Mouse (Mus musculus): ENCODE measurements around the gene Oser1. TPM values are rescaled to one million over a fixed set of nuclear protein-coding genes. Genes with fewer than 3 reads are reported as not detected.
"Not testable (repeated sequence)": the region's sequence is repeated elsewhere in the genome, so short reads cannot be mapped to it uniquely, and the experiment has no call there.

The Oser1 gene
- polyA plus RNA-seq, 1 experiment from 2014 or later = 63.8 TPM

- no peaks in the 10 kb centered on the region for H3K9me3 ChIP-seq (replicated peaks; ENCODE audit: control insufficient read depth, low read length)
- ATAC-seq (replicated peaks; ENCODE audit: extremely low read depth, insufficient read depth, low FRiP score) = no peak
- H3K4me1 ChIP-seq (ENCODE audit: control insufficient read depth, insufficient read depth, low read length) = peaks cover 23% of the 10 kb centered on the region
- no peaks in the 10 kb centered on the region for H3K27me3 ChIP-seq (ENCODE audit: control insufficient read depth, insufficient read depth, low read length)
- H3K4me2 ChIP-seq (ENCODE audit: low read depth, low read length) = peak overlapping the region; percentile 94
- no peak overlapping the region for H3K27ac ChIP-seq (ENCODE audit: low read length)
- H3K9ac ChIP-seq (ENCODE audit: low read length) = peak overlapping the region; percentile 94
- H3K36me3 ChIP-seq (ENCODE audit: control insufficient read depth, insufficient read depth) = peaks cover 9% of the 10 kb centered on the region
- H3K4me3 ChIP-seq (ENCODE audit: low read length) = peak overlapping the region; percentile 99
Observed at GRCm38 (mm10) chr2:163417830-163418229, 6.7 kb downstream of the Oser1 start.

- peaks cover 9% of the 10 kb centered on the region for H3K36me3 ChIP-seq (ENCODE audit: control insufficient read depth, insufficient read depth)
- no peak overlapping the region for H3K4me3 ChIP-seq (ENCODE audit: low read length)
- H3K27ac ChIP-seq (ENCODE audit: low read length) = no peak overlapping the region
- no peak overlapping the region for H3K9ac ChIP-seq (ENCODE audit: low read length)
- H3K4me1 ChIP-seq (ENCODE audit: control insufficient read depth, insufficient read depth, low read length) = peaks cover 25% of the 10 kb centered on the region
- WGBS = 91% methylated on average over 6 of the region's 6 CpGs
- ATAC-seq (replicated peaks; ENCODE audit: extremely low read depth, insufficient read depth, low FRiP score) = no peak
- no peaks in the 10 kb centered on the region for H3K9me3 ChIP-seq (replicated peaks; ENCODE audit: control insufficient read depth, low read length)
- no peak overlapping the region for H3K4me2 ChIP-seq (ENCODE audit: low read depth, low read length)
- H3K27me3 ChIP-seq (ENCODE audit: control insufficient read depth, insufficient read depth, low read length) = no peaks in the 10 kb centered on the region
Observed at GRCm38 (mm10) chr2:163417026-163417425, 7.5 kb downstream of the Oser1 start.

- Histone ChIP-seq H3K9me3 (replicated peaks; ENCODE audit: control insufficient read depth, low read length) (no peaks in the 10 kb centered on the region), H3K36me3 (ENCODE audit: control insufficient read depth, insufficient read depth) (peaks cover 33% of the 10 kb centered on the region), H3K9ac (ENCODE audit: low read length) (no peak overlapping the region), H3K4me2 (ENCODE audit: low read depth, low read length) (no peak overlapping the region), H3K27me3 (ENCODE audit: control insufficient read depth, insufficient read depth, low read length) (no peaks in the 10 kb centered on the region), H3K4me1 (ENCODE audit: control insufficient read depth, insufficient read depth, low read length) (peaks cover 12% of the 10 kb centered on the region), H3K4me3 (ENCODE audit: low read length) (no peak overlapping the region), H3K27ac (ENCODE audit: low read length) (no peak overlapping the region)
- WGBS = 91% methylated on average over 9 of the region's 9 CpGs
- no peak for ATAC-seq (replicated peaks; ENCODE audit: extremely low read depth, insufficient read depth, low FRiP score)
Observed at GRCm38 (mm10) chr2:163412846-163413590, 11.5 kb downstream of the Oser1 start.

DNA sequence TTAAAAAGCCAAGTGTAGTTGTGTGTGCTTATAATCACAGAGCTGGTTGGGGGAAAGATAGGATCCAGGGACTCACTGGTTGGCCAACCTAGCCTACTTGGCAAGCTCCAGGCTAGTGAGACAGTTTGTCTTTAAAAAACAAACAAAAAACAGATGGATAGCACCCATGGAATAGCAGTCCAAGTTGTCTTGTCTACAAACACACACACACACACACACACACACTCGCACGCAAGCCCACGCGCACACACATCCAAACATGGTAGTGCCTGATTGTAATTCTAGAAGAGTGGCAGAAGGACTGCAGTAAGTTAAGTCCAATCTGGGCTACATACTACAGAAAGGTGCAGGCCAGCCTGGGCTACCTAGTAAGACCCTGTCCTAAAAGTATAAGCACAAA, 12.1 kb downstream of the Oser1 start:
- Histone ChIP-seq H3K36me3 (ENCODE audit: control insufficient read depth, insufficient read depth) (peaks cover 34% of the 10 kb centered on the region), H3K4me2 (ENCODE audit: low read depth, low read length) (no peak overlapping the region), H3K27ac (ENCODE audit: low read length) (no peak overlapping the region), H3K27me3 (ENCODE audit: control insufficient read depth, insufficient read depth, low read length) (no peaks in the 10 kb centered on the region), H3K9ac (ENCODE audit: low read length) (no peak overlapping the region), H3K4me3 (ENCODE audit: low read length) (no peak overlapping the region), H3K9me3 (replicated peaks; ENCODE audit: control insufficient read depth, low read length) (no peaks in the 10 kb centered on the region), H3K4me1 (ENCODE audit: control insufficient read depth, insufficient read depth, low read length) (peaks cover 6% of the 10 kb centered on the region)
- no peak for ATAC-seq (replicated peaks; ENCODE audit: extremely low read depth, insufficient read depth, low FRiP score)
- 95% methylated on average over 4 of the region's 4 CpGs for WGBS

DNA sequence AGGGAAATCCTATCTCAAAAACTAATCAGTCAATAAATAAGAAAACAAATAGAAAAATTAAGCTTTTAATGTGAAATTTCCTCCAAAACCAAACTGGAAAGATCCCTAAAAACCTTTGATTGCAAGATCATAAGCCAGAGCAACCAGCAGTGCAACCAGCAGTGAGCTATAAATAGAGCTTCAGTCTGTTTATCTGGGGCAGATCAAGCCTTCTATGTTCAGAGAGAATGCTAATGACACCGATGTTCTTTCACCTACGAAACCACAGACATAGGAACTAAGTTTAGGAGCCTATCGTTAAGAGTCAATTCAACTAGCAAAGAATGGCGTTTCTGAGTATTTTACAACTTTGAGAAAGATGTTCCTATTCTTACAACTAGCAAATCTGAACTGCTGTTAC, 12.7 kb downstream of the Oser1 start:
- Histone ChIP-seq H3K4me3 (ENCODE audit: low read length) (no peak overlapping the region), H3K9ac (ENCODE audit: low read length) (no peak overlapping the region), H3K4me2 (ENCODE audit: low read depth, low read length) (no peak overlapping the region), H3K36me3 (ENCODE audit: control insufficient read depth, insufficient read depth) (peaks cover 40% of the 10 kb centered on the region), H3K27ac (ENCODE audit: low read length) (no peak overlapping the region), H3K4me1 (ENCODE audit: control insufficient read depth, insufficient read depth, low read length) (peaks cover 5% of the 10 kb centered on the region), H3K9me3 (replicated peaks; ENCODE audit: control insufficient read depth, low read length) (no peaks in the 10 kb centered on the region), H3K27me3 (ENCODE audit: control insufficient read depth, insufficient read depth, low read length) (no peaks in the 10 kb centered on the region)
- 53% methylated on average over 4 of the region's 4 CpGs for WGBS
- ATAC-seq (replicated peaks; ENCODE audit: extremely low read depth, insufficient read depth, low FRiP score) = no peak

- H3K9ac ChIP-seq (ENCODE audit: low read length); H3K4me1 ChIP-seq (ENCODE audit: control insufficient read depth, insufficient read depth, low read length); H3K4me2 ChIP-seq (ENCODE audit: low read depth, low read length); ATAC-seq (replicated peaks; ENCODE audit: extremely low read depth, insufficient read depth, low FRiP score); H3K27me3 ChIP-seq (ENCODE audit: control insufficient read depth, insufficient read depth, low read length); H3K9me3 ChIP-seq (replicated peaks; ENCODE audit: control insufficient read depth, low read length); H3K4me3 ChIP-seq (ENCODE audit: low read length); H3K27ac ChIP-seq (ENCODE audit: low read length): not testable (repeated sequence)
- H3K36me3 ChIP-seq (ENCODE audit: control insufficient read depth, insufficient read depth) = peaks cover 40% of the 10 kb centered on the region
- 90% methylated on average over 3 of the region's 3 CpGs for WGBS
Observed at GRCm38 (mm10) chr2:163411344-163411743, 13.2 kb downstream of the Oser1 start.

DNA sequence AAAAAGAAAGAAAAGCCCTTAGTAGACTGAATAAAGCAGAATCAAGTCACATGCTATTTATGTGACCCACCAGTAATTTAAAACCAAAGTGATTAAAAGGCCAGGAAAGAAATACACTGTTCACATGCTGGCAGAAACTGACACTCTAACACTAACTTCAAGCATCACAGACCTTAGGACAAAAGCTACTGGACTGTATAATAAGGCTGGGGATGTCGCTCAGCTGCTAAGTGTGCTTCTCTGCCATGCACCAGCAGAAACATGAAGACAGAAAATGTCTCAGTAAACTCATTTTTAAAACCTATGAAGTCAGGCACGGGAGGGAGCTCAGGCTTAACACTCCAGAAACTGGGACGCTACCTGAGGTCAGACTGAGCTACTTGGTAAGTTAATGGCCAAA, 14.3 kb downstream of the Oser1 start:
- H3K9ac ChIP-seq (ENCODE audit: low read length) = no peak overlapping the region
- H3K9me3 ChIP-seq (replicated peaks; ENCODE audit: control insufficient read depth, low read length) = no peaks in the 10 kb centered on the region
- peaks cover 5% of the 10 kb centered on the region for H3K4me1 ChIP-seq (ENCODE audit: control insufficient read depth, insufficient read depth, low read length)
- H3K27me3 ChIP-seq (ENCODE audit: control insufficient read depth, insufficient read depth, low read length) = no peaks in the 10 kb centered on the region
- H3K4me2 ChIP-seq (ENCODE audit: low read depth, low read length) = no peak overlapping the region
- peaks cover 45% of the 10 kb centered on the region for H3K36me3 ChIP-seq (ENCODE audit: control insufficient read depth, insufficient read depth)
- 91% methylated on average over 3 of the region's 3 CpGs for WGBS
- H3K4me3 ChIP-seq (ENCODE audit: low read length) = no peak overlapping the region
- H3K27ac ChIP-seq (ENCODE audit: low read length) = no peak overlapping the region
- no peak for ATAC-seq (replicated peaks; ENCODE audit: extremely low read depth, insufficient read depth, low FRiP score)

GRCm38 (mm10) chr2:163404037-163404815, 20.3 kb downstream of the Oser1 start:
- no peaks in the 10 kb centered on the region for H3K9me3 ChIP-seq (replicated peaks; ENCODE audit: control insufficient read depth, low read length)
- no peak overlapping the region for H3K27ac ChIP-seq (ENCODE audit: low read length)
- no peak overlapping the region for H3K9ac ChIP-seq (ENCODE audit: low read length)
- H3K4me3 ChIP-seq (ENCODE audit: low read length) = no peak overlapping the region
- peaks cover 6% of the 10 kb centered on the region for H3K4me1 ChIP-seq (ENCODE audit: control insufficient read depth, insufficient read depth, low read length)
- H3K36me3 ChIP-seq (ENCODE audit: control insufficient read depth, insufficient read depth) = peaks cover 22% of the 10 kb centered on the region
- H3K4me2 ChIP-seq (ENCODE audit: low read depth, low read length) = no peak overlapping the region
- no peaks in the 10 kb centered on the region for H3K27me3 ChIP-seq (ENCODE audit: control insufficient read depth, insufficient read depth, low read length)
- 60% methylated on average over 8 of the region's 8 CpGs for WGBS
- no peak for ATAC-seq (replicated peaks; ENCODE audit: extremely low read depth, insufficient read depth, low FRiP score)

DNA sequence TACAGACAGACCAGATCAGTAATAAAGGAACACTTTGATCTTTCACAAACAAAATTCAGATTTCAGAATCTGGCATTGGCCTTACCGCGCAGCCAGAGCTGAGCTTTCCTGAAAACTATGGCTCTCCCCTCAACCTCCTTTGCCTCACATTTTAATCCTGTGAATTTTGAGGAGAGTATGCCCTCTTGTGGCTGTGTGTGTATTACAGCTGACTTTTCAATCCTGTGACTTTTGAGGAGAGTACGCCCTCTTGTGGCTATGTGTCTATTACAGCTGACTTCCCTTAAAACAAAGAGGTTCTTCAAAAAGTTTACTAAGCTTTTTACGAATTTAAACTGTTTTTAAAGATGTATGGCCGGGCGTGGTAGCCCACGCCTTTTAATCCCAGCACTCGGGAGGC, 23.3 kb downstream of the Oser1 start:
- Histone ChIP-seq H3K9me3 (replicated peaks; ENCODE audit: control insufficient read depth, low read length) (no peaks in the 10 kb centered on the region), H3K4me3 (ENCODE audit: low read length) (no peak overlapping the region), H3K4me1 (ENCODE audit: control insufficient read depth, insufficient read depth, low read length) (peaks cover 13% of the 10 kb centered on the region), H3K27me3 (ENCODE audit: control insufficient read depth, insufficient read depth, low read length) (no peaks in the 10 kb centered on the region), H3K4me2 (ENCODE audit: low read depth, low read length) (no peak overlapping the region), H3K27ac (ENCODE audit: low read length) (no peak overlapping the region), H3K9ac (ENCODE audit: low read length) (no peak overlapping the region), H3K36me3 (ENCODE audit: control insufficient read depth, insufficient read depth) (peaks cover 7% of the 10 kb centered on the region)
- WGBS = 3% methylated on average over 8 of the region's 8 CpGs
- ATAC-seq (replicated peaks; ENCODE audit: extremely low read depth, insufficient read depth, low FRiP score) = no peak
